ENCODE assay signal across 9 mouse cellular contexts in the genomic region with DNA sequence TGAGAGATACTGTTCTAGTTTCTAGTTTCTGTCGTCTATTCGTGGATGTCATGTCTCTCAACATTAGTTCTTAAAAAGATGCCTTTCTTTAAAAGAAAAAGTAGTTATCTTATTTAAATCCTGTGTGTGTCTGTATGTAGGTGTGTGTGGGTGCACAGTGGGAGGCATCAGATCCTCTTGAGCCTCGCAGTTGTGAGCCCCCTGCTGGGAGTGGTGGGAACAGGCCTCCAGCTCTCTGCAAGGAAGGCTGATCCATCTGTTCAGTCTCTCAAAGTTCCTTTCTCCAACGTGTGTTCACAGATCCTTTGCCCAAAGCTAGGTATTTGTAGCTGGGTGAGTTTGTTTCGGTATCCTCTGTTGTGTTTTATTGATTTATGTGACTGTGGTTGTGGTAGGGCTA.
DNase-seq lines count a peak whose midpoint lies in the region; ATAC-seq lines count a peak whose summit lies in the region.
"Had no signal": no experiment of that assay in that cellular context is flagged by ENCODE, and none has a peak within 500 bp of the region (broad histone marks: within the 10 kb centered on the region; RNA-seq: fewer than 3 reads in every experiment).

No protein-coding gene starts in this region.

- WGBS in forebrain, embryonic 13.5 days = 56% methylated on average over 5 of the region's 5 CpGs
- 49% methylated on average over 5 of the region's 5 CpGs for WGBS in forebrain, embryonic 12.5 days
- WGBS in embryonic facial prominence, embryonic 10.5 days = 51% methylated on average over 5 of the region's 5 CpGs
- WGBS in limb, embryonic 10.5 days = 47% methylated on average over 5 of the region's 5 CpGs

- H3K27ac ChIP-seq in forebrain, embryonic 13.5 days = no peak overlapping the region
- no peak overlapping the region for H3K27ac ChIP-seq in forebrain, embryonic 12.5 days
- no peak overlapping the region for H3K27ac ChIP-seq in embryonic facial prominence, embryonic 10.5 days (replicated peaks)
- H3K27ac ChIP-seq in limb, embryonic 10.5 days = no peak overlapping the region
- H3K27ac ChIP-seq: limb, embryonic 13.5 days had no signal

- H3K4me2 ChIP-seq in forebrain, embryonic 13.5 days = no peak overlapping the region
- no peak overlapping the region for H3K4me2 ChIP-seq in forebrain, embryonic 12.5 days
- H3K4me2 ChIP-seq: limb, embryonic 13.5 days had no signal

- no peaks in the 10 kb centered on the region for H3K36me3 ChIP-seq in forebrain, embryonic 13.5 days (ENCODE audit: poor library complexity, severe bottlenecking)
- H3K36me3 ChIP-seq in forebrain, embryonic 12.5 days (replicated peaks) = no peaks in the 10 kb centered on the region
- no peaks in the 10 kb centered on the region for H3K36me3 ChIP-seq in embryonic facial prominence, embryonic 10.5 days (replicated peaks)
- H3K36me3 ChIP-seq in limb, embryonic 10.5 days = no peaks in the 10 kb centered on the region
- H3K36me3 ChIP-seq: limb, embryonic 13.5 days had no signal

- no peak overlapping the region for H3K9ac ChIP-seq in forebrain, embryonic 13.5 days
- H3K9ac ChIP-seq in forebrain, embryonic 12.5 days = no peak overlapping the region
- H3K9ac ChIP-seq: limb, embryonic 13.5 days had no signal

- no peaks in the 10 kb centered on the region for H3K9me3 ChIP-seq in forebrain, embryonic 13.5 days (replicated peaks)
- no peaks in the 10 kb centered on the region for H3K9me3 ChIP-seq in forebrain, embryonic 12.5 days
- H3K9me3 ChIP-seq in embryonic facial prominence, embryonic 10.5 days = no peaks in the 10 kb centered on the region
- no peaks in the 10 kb centered on the region for H3K9me3 ChIP-seq in limb, embryonic 10.5 days (replicated peaks)
- H3K9me3 ChIP-seq: limb, embryonic 13.5 days had no signal

- no peaks in the 10 kb centered on the region for H3K27me3 ChIP-seq in forebrain, embryonic 13.5 days
- no peaks in the 10 kb centered on the region for H3K27me3 ChIP-seq in forebrain, embryonic 12.5 days
- H3K27me3 ChIP-seq in embryonic facial prominence, embryonic 10.5 days (replicated peaks; ENCODE audit: low read depth, poor library complexity, severe bottlenecking) = no peaks in the 10 kb centered on the region
- no peaks in the 10 kb centered on the region for H3K27me3 ChIP-seq in limb, embryonic 10.5 days (ENCODE audit: low read depth, poor library complexity, severe bottlenecking)
- H3K27me3 ChIP-seq: limb, embryonic 13.5 days had no signal

- ATAC-seq in forebrain, embryonic 13.5 days = peak; percentile 57; the same call in 1 of the 2 replicates
- ATAC-seq in forebrain, embryonic 12.5 days (ENCODE audit: low FRiP score) = no peak

- H3K4me1 ChIP-seq in forebrain, embryonic 13.5 days = no peaks in the 10 kb centered on the region
- H3K4me1 ChIP-seq in forebrain, embryonic 12.5 days = no peaks in the 10 kb centered on the region
- no peaks in the 10 kb centered on the region for H3K4me1 ChIP-seq in embryonic facial prominence, embryonic 10.5 days
- no peaks in the 10 kb centered on the region for H3K4me1 ChIP-seq in limb, embryonic 10.5 days
- H3K4me1 ChIP-seq: limb, embryonic 13.5 days had no signal

- peak; percentile 5 for DNase-seq in right cerebral cortex, postnatal 4 days
- DNase-seq in right cerebral cortex, adult 2 months (ENCODE audit: low spot score in 2 of 2) = no peak
- DNase-seq in embryonic facial prominence, embryonic 10.5 days (ENCODE audit: low spot score) = peak; percentile 55
- peak; percentile 53 for DNase-seq in limb, embryonic 10.5 days (ENCODE audit: low spot score)
- peak; percentile 24 for DNase-seq in spleen, adult 12 weeks (ENCODE audit: low spot score)
- DNase-seq in MN1 (ENCODE audit: low spot score) = no peak

- H3K4me3 ChIP-seq in forebrain, embryonic 13.5 days = no peak overlapping the region
- no peak overlapping the region for H3K4me3 ChIP-seq in forebrain, embryonic 12.5 days (replicated peaks)
- no peak overlapping the region for H3K4me3 ChIP-seq in embryonic facial prominence, embryonic 10.5 days
- H3K4me3 ChIP-seq in limb, embryonic 10.5 days = no peak overlapping the region
- H3K4me3 ChIP-seq: limb, embryonic 13.5 days had no signal

Comparison
In these comparisons a context has a peak if more than half of its experiments do, and no peak if none do; other contexts are left out.
1. DNase-seq: peak in right cerebral cortex, postnatal 4 days (single experiment), embryonic facial prominence, embryonic 10.5 days (single experiment), limb, embryonic 10.5 days (single experiment) and spleen, adult 12 weeks (single experiment); none in right cerebral cortex, adult 2 months (0 of 2) and MN1 (single experiment).